Mouse (Mus musculus) cerebellum, adult 11 months (tissue): ENCODE measurements at regions not wholly inside any gene's neighbourhood (a gene's known extent, or its start where the extent isn't known, plus 50 kb on each side); places are given as distances from the start of the nearest gene placed in this dataset.
"Not testable (repeated sequence)": the region's sequence is repeated elsewhere in the genome, so short reads cannot be mapped to it uniquely, and the experiment has no call there.

ENCODE experiments used
- DNase-seq: peaks from one replicate; pipeline ENCODE4 v3.0.0; 2022

- peak; percentile 17 for DNase-seq
These were observed 153.7 kb downstream of the Car8 start for GRCm38 (mm10) chr4:8084954-8085639.

- no peak for DNase-seq
These were observed 159.5 kb downstream of the Car8 start for GRCm38 (mm10) chr4:8079349-8079748.

GRCm38 (mm10) chr4:8072989-8073573, 165.8 kb downstream of the Car8 start:
- DNase-seq: no peak

GRCm38 (mm10) chr4:8070693-8071092, 168.1 kb downstream of the Car8 start:
- not testable (repeated sequence) for DNase-seq

GRCm38 (mm10) chr4:8068086-8068485, 170.8 kb downstream of the Car8 start:
- DNase-seq: no peak

GRCm38 (mm10) chr4:8041776-8042175, 197.1 kb downstream of the Car8 start:
- DNase-seq: no peak

- DNase-seq: no peak
These were observed 201.0 kb downstream of the Car8 start for GRCm38 (mm10) chr4:8037863-8038262.

- not testable (repeated sequence) for DNase-seq
These were observed 205.4 kb downstream of the Car8 start for GRCm38 (mm10) chr4:8033402-8033801.

GRCm38 (mm10) chr4:8005155-8005554, 233.7 kb downstream of the Car8 start:
- peak; percentile 0 for DNase-seq

- DNase-seq: no peak
These were observed 241.3 kb downstream of the Car8 start for GRCm38 (mm10) chr4:7997575-7997953.

GRCm38 (mm10) chr4:7996923-7997574, 241.8 kb downstream of the Car8 start:
- no peak for DNase-seq

GRCm38 (mm10) chr4:7992944-7993343, 245.9 kb downstream of the Car8 start:
- DNase-seq: no peak

- no peak for DNase-seq
These were observed 251.1 kb downstream of the Car8 start for GRCm38 (mm10) chr4:7987781-7988180.

GRCm38 (mm10) chr4:7987346-7987745, 251.5 kb downstream of the Car8 start:
- DNase-seq: no peak

- DNase-seq: no peak
These were observed 254.0 kb downstream of the Car8 start for GRCm38 (mm10) chr4:7984814-7985213.

- DNase-seq: no peak
These were observed 259.0 kb downstream of the Car8 start for GRCm38 (mm10) chr4:7979772-7980351.

GRCm38 (mm10) chr4:7977661-7978444, 261.0 kb downstream of the Car8 start:
- no peak for DNase-seq

GRCm38 (mm10) chr4:7970272-7970671, 268.6 kb downstream of the Car8 start:
- no peak for DNase-seq

- DNase-seq: no peak
These were observed 273.2 kb downstream of the Car8 start for GRCm38 (mm10) chr4:7965663-7966062.

GRCm38 (mm10) chr4:7961521-7962172, 277.2 kb downstream of the Car8 start:
- no peak for DNase-seq

- DNase-seq: no peak
These were observed 278.5 kb downstream of the Car8 start for GRCm38 (mm10) chr4:7960335-7960734.

GRCm38 (mm10) chr4:7948020-7948419, 290.8 kb downstream of the Car8 start:
- DNase-seq: no peak

- no peak for DNase-seq
These were observed 317.3 kb downstream of the Car8 start for GRCm38 (mm10) chr4:7921503-7921902.
